Mouse (Mus musculus): ENCODE results near the gene Pi16.

GRCm38 (mm10) chr17:29268682-29269348 is 48.7 kb upstream of the Pi16 start, which contains the start of gene BC004004:
- TF ChIP-seq CTCF (IDR thresholded peaks at IDR 0.05; ENCODE audit: low read depth) (peak; percentile 78), EP300 (IDR thresholded peaks at IDR 0.05; ENCODE audit: low read depth) (peak; percentile 61)
